Mouse (Mus musculus): Measurements from ENCODE around the gene Hapln4.
"Not testable (repeated sequence)": the region's sequence is repeated elsewhere in the genome, so short reads cannot be mapped to it uniquely, and the experiment has no call there.

Gene Hapln4

DNA sequence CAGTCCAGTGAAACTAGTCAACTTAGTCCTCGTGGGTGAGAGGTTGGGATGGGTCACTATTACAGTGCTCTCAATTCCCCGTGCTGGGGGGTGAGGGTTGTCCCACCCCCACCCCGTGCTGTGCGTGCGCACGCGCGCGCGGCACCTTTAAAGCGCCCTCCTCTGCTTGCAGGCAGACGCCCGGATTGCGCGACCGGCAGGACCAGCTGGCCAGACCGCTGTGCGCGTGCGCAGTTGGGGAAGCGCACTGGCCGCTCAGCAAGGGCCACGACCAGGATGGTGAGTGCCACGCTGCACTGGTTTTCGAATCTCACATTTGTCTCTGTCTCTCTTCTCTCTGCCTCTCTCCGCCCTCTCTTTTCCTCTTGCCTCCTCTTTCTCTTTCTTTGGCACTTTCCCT is at the start of gene Hapln4:
Gene Hapln4 (plus strand): TSS at position 173 of the 400 bp plus-strand sequence.
- DNase-seq (ENCODE audit: low spot score), result peak; percentile 10

DNA sequence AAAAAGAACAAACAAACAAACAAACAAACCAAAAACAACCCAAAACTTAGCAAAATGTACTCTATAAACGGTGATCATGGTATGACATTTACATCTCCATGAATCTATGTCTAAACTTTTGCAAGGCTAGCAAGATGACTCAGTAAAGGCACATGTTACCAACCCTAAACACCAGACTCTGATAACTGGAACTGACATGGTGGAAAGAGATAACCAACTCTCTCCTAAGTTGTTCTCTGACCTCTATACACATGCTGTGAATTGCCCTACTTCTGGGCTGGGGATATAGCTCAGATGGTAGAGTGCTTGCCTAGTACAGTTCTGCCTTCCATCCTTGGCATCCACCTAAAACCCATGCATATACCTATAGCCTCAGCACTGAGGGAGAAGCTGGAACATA is 45.3 kb upstream of the Hapln4 start:
- no peak for DNase-seq (ENCODE audit: low spot score)

DNA sequence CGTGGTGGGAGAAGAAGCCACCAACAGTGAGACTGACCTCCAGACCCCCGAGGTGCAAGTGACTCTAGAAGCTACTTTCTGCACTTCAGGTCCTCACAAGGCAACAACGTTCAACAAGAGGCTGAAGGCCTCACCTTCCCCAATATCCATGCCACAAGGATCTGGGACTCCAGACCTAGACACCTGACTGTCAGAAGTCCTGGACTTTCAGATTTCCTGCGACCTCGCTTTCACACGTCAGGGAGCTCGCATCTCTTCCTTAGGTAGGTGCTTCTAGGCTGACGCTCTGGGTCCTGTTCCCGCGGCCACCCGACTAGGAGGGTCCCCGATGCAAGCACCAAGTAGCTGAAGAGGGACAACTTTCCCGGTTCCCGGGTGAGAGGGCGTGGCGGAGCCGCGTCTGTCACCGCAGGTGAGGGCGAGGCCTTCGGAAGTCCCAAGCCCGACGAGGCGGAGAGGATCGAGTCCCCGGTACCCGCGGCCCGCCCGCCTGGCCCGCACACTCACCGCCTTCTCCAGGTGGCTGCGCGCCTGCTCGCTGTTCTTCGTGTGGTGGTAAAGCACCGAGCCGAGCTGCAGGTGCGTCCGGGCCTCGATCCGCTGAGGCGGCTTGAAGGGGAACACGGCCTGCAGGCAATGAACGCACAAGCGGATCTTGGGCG is 41.2 kb upstream of the Hapln4 start:
- DNase-seq (ENCODE audit: low spot score), result peak; percentile 18

DNA sequence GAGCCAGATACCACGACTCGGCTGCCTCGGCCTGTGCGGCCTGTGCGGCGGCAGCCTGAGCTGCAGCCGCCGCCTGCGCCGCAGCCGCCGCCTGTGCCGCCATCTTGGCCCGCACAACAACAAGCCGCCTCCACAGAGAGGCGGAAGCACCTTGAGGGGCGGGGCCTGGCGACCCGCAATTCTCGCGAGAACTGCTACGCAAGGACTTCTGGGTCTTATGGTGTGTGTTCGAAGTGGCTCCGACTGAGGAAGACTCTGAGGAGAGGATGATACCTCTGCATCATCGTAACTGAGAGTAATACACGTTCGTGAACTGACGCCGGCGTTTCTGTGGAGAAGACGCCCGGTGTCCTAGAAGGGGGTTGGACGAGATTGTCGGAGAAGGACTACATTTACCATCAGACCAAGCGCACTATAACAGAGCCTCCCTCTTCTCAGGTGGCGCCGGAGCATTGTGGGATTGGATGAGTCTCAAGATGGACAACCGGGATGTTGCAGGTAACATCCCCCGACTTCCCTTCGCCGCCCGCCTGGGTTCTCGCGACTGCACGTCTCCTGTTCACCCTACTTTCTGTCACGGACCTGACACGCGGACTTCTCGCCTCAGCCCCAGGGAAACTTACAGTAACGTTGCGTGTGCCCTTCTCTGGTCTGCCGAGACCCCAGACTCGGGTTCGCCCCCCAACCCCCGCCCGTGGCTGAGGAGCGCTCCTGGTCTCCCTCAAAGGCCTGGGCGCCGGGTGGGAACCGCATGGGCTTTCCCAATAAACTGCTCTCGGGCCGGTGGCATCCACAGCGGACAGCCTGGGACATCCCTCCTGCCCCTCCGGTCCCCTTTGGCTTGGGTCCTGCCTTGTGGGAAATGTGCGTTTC is 40.4 kb upstream of the Hapln4 start, which contains the start of the genes Mau2 and Sugp1:
Gene Mau2 (minus strand): TSS at position 152 of the 873 bp plus-strand sequence.
Gene Sugp1 (plus strand): TSS at position 231 of the 873 bp plus-strand sequence.
- DNase-seq (ENCODE audit: low spot score), result peak; percentile 97

DNA sequence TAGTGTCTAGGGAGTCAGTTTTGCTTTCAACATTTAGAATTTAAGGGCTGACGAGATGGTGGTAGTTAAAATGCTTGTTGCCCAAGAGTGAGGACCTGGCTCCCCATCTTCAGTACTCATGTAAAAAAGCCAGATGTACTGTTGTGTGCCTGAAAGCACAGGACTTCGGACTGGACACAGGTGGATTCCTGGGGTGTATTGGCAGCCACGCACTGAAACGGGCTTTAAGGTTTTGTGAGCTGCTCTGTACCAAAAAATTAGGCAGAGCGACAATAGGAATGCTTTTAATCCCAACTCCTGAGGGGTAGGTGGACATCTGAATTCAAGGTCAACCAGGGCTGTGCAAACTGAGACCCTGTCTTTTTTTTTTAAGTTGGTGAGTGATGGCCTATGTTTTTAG is 39.3 kb upstream of the Hapln4 start:
- no peak for DNase-seq (ENCODE audit: low spot score)

DNA sequence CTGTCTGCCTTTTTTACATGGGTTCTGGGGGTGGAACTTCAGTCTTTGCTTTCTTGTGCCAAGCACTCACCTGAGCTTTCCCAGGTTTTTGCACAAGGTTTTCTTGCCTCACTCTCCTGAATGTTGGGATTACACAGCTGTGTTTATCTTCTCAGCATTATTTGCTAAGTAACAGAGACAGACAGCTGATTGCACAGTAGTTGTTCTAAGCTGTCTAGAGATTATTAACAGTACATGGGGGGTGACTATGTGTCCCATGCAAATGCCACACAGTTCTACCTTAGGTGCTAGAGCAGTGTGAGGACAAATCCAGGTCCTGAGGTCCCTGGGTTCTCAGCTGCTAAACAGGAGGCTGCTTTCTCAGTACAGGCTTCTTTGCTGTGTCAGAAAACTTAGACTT is 33.6 kb upstream of the Hapln4 start:
- DNase-seq (ENCODE audit: low spot score), result no peak

DNA sequence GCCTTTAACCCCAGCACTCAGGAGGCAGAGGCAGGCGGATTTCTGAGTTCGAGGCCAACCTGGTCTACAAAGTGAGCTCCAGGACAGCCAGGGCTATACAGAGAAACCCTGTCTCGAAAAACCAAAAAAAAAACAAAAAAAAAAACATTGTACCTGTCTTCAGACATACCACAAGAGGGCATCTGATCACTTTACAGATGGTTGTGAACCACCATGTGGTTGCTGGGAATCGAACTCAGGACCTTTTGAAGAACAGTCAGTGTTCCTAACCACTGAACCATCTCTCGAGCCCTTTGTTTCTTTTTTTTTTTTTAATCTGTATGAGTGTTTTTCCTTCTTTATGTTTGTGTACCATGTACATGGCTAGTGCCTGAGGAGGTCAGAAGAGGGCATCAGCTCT is 32.8 kb upstream of the Hapln4 start:
- not testable (repeated sequence) for DNase-seq (ENCODE audit: low spot score)

DNA sequence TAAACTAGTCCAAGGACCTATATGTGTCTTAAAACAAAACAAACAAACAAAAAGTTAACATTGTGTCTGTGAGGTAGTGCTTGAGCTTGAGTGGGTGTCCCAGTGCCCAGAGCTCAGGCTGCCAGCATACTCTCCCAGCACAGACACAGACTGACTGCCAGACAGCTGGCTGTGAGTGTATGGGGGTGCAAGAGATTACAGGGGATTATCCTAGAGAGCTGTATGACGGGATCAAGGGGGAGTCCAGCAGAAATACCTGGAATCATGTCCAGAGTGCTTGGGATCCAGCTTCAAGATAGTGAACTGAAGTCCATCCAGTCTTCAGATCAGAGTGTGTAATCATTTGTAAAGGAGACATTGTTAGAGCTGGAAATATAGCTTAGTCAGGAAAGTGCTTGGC is 25.5 kb upstream of the Hapln4 start:
- no peak for DNase-seq (ENCODE audit: low spot score)

DNA sequence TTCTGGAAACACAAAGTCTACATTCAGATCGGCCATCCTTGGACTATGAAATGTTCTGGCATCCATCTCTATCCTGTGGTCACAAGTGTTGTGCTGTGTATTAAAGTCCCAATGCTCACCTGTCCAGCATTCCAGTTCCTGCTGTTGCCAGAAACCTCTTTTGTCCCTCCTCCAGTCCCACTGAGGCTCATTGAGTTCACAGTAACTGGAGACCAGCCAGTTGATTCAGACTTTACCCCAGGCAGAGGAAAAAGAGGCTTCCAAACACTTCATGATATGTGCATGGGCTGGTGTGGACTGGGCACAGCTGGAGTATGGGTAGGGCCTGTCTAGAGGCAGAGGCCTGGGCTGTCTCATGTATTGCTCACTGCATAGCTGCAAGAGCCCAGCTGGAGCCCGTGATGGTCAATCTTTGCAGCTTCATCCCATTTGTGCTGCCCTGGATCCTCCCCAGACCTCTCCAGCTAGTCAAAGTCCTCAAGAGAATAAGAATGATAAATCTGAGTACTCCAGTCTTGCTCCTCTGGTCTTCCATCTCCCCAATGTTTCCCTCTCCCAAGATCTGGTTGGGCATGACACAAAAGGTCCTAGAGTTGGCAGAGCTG is 11.3 kb upstream of the Hapln4 start:
- DNase-seq (ENCODE audit: low spot score), result no peak

DNA sequence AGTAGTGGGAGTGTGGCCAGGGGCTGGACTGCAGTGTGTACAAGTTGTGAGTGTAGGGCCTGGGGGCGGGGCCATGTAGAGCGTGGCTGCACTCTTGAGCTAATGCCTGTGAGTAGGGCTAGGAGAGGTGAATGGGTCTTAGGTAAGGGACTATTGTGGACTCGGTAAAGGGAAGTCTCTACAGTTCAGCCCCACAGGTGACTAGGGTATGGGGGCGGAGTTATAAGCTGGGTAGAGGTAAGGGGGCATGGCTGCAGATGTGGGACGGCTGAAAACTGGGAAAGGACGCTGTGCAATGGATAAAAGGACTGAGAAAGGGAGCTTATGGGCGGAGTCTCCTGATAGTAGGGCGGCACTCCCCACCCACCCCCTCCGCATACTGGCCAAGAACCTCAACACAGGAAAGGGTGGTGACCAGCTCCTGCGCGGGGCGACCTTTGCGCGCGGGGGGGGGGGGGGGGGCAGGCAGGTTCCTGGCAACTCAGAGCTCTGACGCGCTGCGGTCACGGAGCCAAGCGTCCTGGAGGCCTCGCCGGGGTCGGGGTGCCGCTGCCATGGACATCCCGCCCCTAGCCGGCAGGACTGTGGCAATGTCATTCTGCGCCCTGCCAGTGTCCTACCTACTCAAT is 10.7 kb upstream of the Hapln4 start, which contains the start of gene Tm6sf2:
Gene Tm6sf2 (plus strand): TSS at position 484 of the 629 bp plus-strand sequence.
- peak; percentile 32 for DNase-seq (ENCODE audit: low spot score)

DNA sequence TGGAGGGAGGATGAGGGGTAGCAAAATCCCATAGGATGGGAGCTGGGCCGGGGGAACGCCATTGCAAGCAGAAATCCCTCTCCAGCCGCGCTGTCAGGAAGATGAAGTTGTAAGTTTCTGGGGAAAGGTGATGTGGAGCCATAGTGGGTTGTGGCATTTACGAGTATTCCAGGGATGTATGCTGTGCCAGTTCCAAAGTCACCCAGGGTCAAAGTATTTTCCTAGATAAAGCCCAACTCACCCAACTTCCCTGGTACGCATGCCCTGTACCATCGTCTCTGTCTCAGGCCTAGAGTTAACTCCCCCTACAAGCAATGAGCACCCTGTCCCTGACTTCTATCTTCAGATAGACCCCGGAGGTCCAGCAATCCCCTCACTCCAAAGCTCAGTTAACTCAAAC is 10.1 kb upstream of the Hapln4 start:
- DNase-seq (ENCODE audit: low spot score), result no peak

DNA sequence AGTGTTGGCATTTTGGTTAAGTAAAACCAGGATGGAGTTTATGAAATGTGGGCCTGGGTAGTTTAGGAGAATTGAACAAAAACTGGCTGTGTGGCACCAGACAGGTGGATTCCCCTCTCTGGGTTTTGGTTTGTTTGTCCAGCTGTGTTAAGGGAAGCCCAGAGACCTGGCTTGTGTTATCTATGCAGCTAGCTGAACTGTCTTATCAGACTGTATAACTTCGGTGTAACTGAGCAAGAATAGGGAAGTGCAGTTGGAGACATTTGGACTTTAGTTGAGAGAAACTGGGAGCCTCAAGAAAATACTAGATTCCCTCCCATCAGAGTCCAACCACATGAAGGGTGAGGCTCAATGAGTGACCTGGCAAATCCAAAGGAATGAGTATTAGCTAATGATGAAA is 9.6 kb upstream of the Hapln4 start:
- no peak for DNase-seq (ENCODE audit: low spot score)

DNA sequence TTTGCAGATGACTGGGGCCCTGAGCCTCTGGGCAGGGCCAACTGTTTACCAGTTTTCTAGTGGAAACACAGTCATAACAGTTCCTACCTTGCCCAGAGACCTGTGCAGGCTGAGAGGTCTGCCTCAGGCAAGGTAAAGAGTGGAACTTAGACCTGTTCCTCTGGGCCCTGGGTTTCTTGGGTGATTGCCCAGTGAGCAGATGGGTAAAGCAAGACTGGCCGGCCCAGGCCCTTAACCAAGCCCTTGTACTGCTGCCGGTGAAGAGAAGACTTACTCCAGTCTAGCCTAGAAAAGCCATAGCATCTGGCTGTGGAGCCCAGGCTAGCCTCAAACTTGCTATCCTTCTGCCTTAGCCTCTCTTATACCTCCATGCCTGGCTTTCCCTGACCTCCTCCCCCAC is 1.3 kb upstream of the Hapln4 start:
- no peak for DNase-seq (ENCODE audit: low spot score)

DNA sequence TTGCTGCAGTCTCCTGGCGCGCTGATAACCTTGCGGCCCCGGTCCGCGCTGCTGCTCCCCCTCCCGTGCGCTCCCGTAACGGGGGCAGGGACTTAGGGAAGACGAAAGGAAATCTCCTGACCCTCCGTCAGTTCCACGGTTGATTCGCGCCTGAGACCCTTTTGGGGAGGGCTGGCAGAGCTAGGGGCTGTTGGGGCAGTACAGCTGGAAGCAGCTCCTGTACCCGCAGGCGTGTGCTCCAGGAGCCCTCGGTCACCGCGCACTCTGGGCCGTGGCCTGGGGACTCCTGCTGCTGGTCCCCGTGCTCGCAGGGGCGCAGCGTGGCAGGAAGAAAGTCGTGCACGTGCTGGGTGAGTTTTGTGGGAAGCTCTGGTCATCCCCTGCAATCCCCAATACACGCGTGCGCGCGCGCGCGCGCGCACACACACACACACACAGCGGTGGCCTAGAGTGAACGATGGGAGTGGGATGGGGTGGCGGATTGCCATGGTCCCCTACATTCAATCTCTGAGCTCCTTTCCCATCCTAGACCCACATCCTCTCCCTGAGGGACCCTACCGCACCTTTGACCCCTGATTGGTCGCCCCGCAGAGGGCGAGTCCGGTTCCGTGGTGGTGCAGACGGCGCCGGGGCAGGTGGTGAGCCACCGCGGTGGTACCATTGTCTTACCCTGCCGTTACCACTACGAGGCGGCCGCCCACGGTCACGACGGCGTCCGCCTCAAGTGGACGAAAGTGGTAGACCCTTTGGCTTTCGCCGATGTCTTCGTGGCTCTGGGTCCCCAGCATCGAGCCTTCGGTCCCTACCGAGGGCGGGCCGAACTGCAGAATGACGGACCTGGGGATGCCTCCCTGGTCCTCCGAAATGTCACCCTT is 1.2 kb downstream of the Hapln4 start:
- DNase-seq (ENCODE audit: low spot score), result no peak

DNA sequence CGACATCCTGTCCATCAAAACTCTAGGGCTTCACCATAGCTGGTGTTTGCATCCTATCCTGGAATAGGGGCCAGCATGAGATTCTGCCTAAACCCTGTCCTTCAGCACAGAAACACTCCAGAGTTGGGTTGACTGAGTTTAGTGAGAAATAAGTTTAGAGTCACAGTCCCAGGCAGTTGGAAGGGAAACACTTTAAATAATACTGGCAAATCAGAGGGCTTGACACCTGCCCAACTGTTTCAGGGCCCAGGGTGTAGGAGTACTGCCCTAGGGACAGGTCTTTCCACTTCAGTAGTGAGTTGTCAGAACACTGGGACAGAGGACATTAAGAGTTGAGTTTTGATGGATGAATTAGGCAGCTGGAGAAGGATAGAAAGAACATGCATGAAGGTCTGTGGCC is 2.9 kb downstream of the Hapln4 start:
- DNase-seq (ENCODE audit: low spot score), result no peak

DNA sequence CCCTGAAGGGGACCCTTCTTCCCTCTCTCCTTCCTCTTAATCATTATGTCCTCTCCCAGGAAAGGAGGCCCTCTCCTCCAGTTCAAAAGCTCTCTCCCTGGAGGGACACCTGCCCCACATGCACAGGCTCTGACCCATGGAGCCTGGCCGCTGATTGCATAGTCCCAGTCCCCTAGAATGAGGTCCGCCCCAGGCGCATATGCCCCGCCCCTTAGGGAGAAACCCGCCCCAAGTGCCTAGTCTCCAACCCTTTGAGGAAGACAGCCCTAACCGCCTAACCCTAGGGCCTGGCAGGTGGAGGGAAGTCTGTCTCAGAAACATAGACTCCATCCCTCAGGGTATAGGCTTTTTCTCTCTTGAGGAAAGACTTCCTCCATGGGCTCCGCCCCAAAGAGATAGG is 4.0 kb downstream of the Hapln4 start:
- DNase-seq (ENCODE audit: low spot score), result no peak

DNA sequence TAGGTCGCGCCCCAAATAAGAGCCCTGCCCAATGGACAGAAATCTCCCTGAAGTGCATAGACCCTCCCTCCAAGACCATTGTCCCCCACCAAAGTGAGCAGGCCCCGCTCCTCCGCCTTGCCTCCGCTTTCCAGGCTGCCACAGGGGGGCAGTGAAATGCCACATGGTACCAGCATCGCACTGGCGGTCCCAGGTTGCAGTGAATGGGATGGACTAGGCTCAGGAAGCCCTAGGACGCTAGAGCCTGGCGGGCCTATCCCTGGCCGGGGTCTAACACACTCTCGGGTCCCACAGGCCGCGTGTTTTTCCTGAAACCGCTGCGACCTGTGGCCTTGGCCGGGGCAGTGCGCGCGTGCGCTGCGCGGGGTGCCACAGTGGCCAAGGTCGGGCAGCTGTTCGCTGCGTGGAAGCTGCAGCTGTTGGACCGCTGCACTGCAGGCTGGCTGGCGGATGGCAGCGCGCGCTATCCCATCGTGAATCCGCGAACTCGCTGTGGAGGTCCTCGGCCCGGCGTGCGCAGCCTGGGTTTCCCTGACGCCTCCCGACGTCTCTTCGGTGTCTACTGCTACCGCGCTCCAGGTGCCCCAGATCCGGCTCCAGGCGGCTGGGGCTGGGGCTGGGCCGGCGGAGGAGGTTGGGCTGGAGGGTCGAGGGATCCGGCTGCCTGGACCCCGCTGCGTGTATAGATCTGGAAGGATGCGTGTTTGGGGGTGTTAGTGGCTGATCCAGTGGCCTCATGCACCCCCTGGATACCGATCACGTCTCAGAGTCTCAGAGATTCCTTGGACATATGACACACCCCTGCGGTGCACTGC is 4.8 kb downstream of the Hapln4 start:
- DNase-seq (ENCODE audit: low spot score), result peak; percentile 5

DNA sequence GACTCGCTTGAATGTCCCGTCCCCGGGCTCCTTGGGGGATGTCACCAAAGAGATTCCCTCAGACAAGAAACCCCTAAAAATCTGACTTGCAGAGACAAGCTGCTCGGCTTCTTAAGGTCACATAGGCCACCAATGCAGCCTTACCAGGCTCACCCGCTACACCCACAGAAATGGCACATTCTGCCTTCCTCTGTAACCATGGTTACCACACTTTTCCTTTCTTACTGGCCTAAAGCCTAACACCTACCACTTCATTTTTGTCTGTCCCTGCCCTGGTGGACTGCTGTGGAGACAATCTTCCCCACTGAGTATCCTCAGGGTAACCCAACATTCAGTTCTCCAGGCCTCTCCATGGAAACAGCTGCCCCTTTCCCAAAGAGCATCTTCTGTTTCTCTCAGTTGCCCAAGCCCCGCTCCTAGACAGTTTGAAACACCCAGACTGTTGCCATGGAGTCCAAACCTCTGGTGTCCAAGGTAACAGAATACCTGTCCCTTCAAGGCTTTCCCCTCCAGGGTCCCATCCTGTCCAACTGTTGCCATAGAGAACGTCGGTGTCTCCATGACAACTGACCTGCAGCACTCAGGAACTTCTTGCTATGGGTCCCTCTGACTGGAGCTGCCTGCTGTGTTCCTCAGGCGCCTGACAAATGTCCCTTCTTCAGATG is 6.2 kb downstream of the Hapln4 start:
- no peak for DNase-seq (ENCODE audit: low spot score)

DNA sequence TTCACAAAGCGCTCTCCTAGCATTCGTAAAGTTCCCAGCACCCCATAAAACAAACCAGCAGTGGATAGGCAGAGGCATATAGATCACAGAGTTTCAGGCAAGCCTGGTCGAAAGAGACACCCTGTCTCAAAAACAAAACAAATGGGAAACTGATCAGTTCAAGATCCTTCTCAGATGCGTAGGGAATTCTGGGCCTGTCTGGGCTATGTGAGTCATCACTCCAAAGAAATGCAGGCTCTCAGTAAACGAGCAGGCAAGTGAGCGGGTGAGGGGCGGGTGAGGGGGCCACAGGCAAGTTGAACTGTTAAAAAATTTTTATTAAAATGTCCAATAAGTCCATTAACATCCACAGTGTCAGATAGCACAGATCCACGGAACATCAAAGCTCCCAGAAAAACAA is 9.5 kb downstream of the Hapln4 start:
- no peak for DNase-seq (ENCODE audit: low spot score)

DNA sequence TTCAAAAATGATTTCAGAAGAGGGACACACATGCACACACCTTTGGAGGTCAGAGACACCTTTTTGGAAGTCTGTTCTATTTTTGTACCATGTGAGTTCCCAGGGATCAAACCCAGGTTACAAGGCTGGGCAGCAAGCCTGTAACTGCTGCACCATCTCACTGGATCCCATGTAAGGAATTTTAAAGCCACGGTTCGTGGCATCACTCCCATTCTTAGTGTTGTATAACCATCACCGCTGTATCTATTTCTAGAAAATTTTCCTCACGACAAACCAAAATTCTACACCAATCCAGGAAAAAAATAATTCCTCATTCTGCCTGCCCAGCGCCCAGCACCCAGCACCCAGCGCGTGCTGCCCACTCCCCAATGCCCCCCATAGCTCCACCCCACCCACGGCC is 16.0 kb downstream of the Hapln4 start:
- no peak for DNase-seq (ENCODE audit: low spot score)
